Mouse (Mus musculus) spleen, adult 2 months (tissue): ENCODE measurements around the gene Zfyve21. TPM values are rescaled to one million over a fixed set of nuclear protein-coding genes. Genes with fewer than 3 reads are reported as not detected.

Experiments
- DNase-seq, 2 experiments: peaks; one replicate each; pipeline versions ENCODE4 v3.0.0 to v3.0.0-alpha.2; 2012 to 2021; ENCODE audit warnings: low spot score in 2 of 2, low read depth in 1 of 2
- H3K27ac ChIP-seq: fragments of 200-500 bp; 2 replicates; pipeline ENCODE4 v1.5.1; 2012; ENCODE audit warnings: low read length, inconsistent platforms; ENCODE audit not compliant: insufficient read depth
- H3K27me3 ChIP-seq: fragments of 200-500 bp; 2 replicates; pipeline ENCODE4 v1.6.1; 2012; ENCODE audit warnings: mild to moderate bottlenecking, moderate library complexity, low read length, inconsistent platforms; ENCODE audit not compliant: control insufficient read depth, insufficient read depth
- H3K36me3 ChIP-seq: fragments of 200-500 bp; 2 replicates; pipeline ENCODE4 v1.6.1; 2012; ENCODE audit warnings: mild to moderate bottlenecking, low read length, inconsistent platforms; ENCODE audit not compliant: control insufficient read depth, insufficient read depth
- H3K4me1 ChIP-seq: fragments of 200-500 bp; 2 replicates; pipeline ENCODE4 v1.6.1; 2011; ENCODE audit warnings: inconsistent platforms; ENCODE audit not compliant: control insufficient read depth, insufficient read depth, insufficient read length
- H3K4me3 ChIP-seq: fragments of 200-500 bp; 2 replicates; pipeline ENCODE4 v1.5.1; 2011; ENCODE audit warnings: mild to moderate bottlenecking, inconsistent platforms; ENCODE audit not compliant: insufficient read depth, insufficient read length; ENCODE audit errors: extremely low read depth
- CTCF ChIP-seq: fragments of 200-500 bp; IDR thresholded peaks from 2 replicates; pipeline ENCODE4 v1.5.1; 2011; ENCODE audit warnings: mild to moderate bottlenecking, inconsistent platforms; ENCODE audit not compliant: insufficient read depth, insufficient read length, insufficient replicate concordance; ENCODE audit errors: extremely low read depth
- POLR2A ChIP-seq: fragments of 200-500 bp; IDR thresholded peaks from 2 replicates; pipeline ENCODE4 v1.6.1; 2011; ENCODE audit warnings: low read depth, low read length, inconsistent platforms
- WGBS: fragments of 180-500 bp; shearing (Covaris S2); methylation state at CpG from one replicate; pipeline ENCODE4 v1.1.7; 2018; 5-methylcytosine and 5-hydroxymethylcytosine counted together
- polyA plus RNA-seq: library from polyadenylated mRNA; depleted of rRNA; stranded (reverse); fragments of >200 nt; gene quantifications from 2 replicates; pipeline ENCODE4 v1.2.3, GENCODE M21; 2012

Gene Zfyve21
- polyA plus RNA-seq, 1 experiment: 14.7 TPM

- no peak for DNase-seq
- Histone ChIP-seq H3K4me1 (no peaks in the 10 kb centered on the region), H3K27me3 (no peaks in the 10 kb centered on the region), H3K4me3 (no peak overlapping the region), H3K27ac (no peak overlapping the region), H3K36me3 (peaks cover 33% of the 10 kb centered on the region)
- TF ChIP-seq POLR2A: no peak
- no peak for TF ChIP-seq CTCF
- 92% methylated on average over 13 of the region's 13 CpGs for WGBS
Measured at GRCm38 (mm10) chr12:111798493-111798892, 15.5 kb upstream of the Zfyve21 start.

GRCm38 (mm10) chr12:111800459-111801183 lies 13.3 kb upstream of the Zfyve21 start:
- Histone ChIP-seq H3K36me3 (peaks cover 21% of the 10 kb centered on the region), H3K27ac (no peak overlapping the region), H3K4me3 (no peak overlapping the region), H3K4me1 (no peaks in the 10 kb centered on the region), H3K27me3 (no peaks in the 10 kb centered on the region)
- WGBS: 93% methylated on average over 10 of the region's 10 CpGs
- TF ChIP-seq POLR2A: no peak
- TF ChIP-seq CTCF: no peak
- no peak for DNase-seq

GRCm38 (mm10) chr12:111803538-111803937 lies 10.4 kb upstream of the Zfyve21 start:
- TF ChIP-seq CTCF (no peak), POLR2A (no peak)
- 85% methylated on average over 5 of the region's 5 CpGs for WGBS
- Histone ChIP-seq H3K4me3 (no peak overlapping the region), H3K27me3 (no peaks in the 10 kb centered on the region; the same call in 1 of the 2 replicates), H3K36me3 (peaks cover 16% of the 10 kb centered on the region), H3K27ac (no peak overlapping the region), H3K4me1 (no peaks in the 10 kb centered on the region)
- no peak for DNase-seq

- TF ChIP-seq CTCF (no peak), POLR2A (no peak)
- Histone ChIP-seq H3K27me3 (no peaks in the 10 kb centered on the region; the same call in 1 of the 2 replicates), H3K27ac (no peak overlapping the region), H3K4me1 (peaks cover 6% of the 10 kb centered on the region; the same call in 1 of the 2 replicates), H3K36me3 (peaks cover 5% of the 10 kb centered on the region), H3K4me3 (no peak overlapping the region)
- WGBS: 84% methylated on average over 6 of the region's 6 CpGs
- DNase-seq: no peak
Measured at GRCm38 (mm10) chr12:111808775-111809174, 5.2 kb upstream of the Zfyve21 start.

- 7% methylated on average over 9 of the region's 9 CpGs for WGBS
Measured at GRCm38 (mm10) chr12:111809762-111810161, 4.2 kb upstream of the Zfyve21 start.

GRCm38 (mm10) chr12:111812075-111812474 lies 1.9 kb upstream of the Zfyve21 start:
- Histone ChIP-seq H3K4me1 (peaks cover 10% of the 10 kb centered on the region; the same call in 1 of the 2 replicates), H3K27me3 (no peaks in the 10 kb centered on the region), H3K4me3 (no peak overlapping the region), H3K36me3 (peaks cover 2% of the 10 kb centered on the region), H3K27ac (no peak overlapping the region)
- WGBS: 90% methylated on average over 13 of the region's 13 CpGs
- DNase-seq: no peak
- TF ChIP-seq CTCF (no peak), POLR2A (no peak)

More at GRCm38 (mm10) chr12:111809762-111810161, 4.2 kb upstream of the Zfyve21 start:
- Histone ChIP-seq H3K27me3 (no peaks in the 10 kb centered on the region; the same call in 1 of the 2 replicates), H3K27ac (no peak overlapping the region), H3K4me1 (peaks cover 7% of the 10 kb centered on the region; the same call in 1 of the 2 replicates), H3K36me3 (peaks cover 3% of the 10 kb centered on the region), H3K4me3 (no peak overlapping the region)
- DNase-seq: peak in 1 of 2 experiments; percentile 30
- no peak for TF ChIP-seq CTCF
- TF ChIP-seq POLR2A: no peak

- H3K36me3 ChIP-seq: peaks cover 2% of the 10 kb centered on the region
- DNase-seq: no peak
- no peak overlapping the region for H3K4me3 ChIP-seq
- no peak for TF ChIP-seq CTCF
- TF ChIP-seq POLR2A: no peak
- H3K27ac ChIP-seq: no peak overlapping the region
- peaks cover 10% of the 10 kb centered on the region; the same call in 1 of the 2 replicates for H3K4me1 ChIP-seq
- 78% methylated on average over 12 of the region's 12 CpGs for WGBS
- no peaks in the 10 kb centered on the region for H3K27me3 ChIP-seq
Measured at GRCm38 (mm10) chr12:111812611-111813010, 1.4 kb upstream of the Zfyve21 start.
